Mouse (Mus musculus) urinary bladder, postnatal 10 days (tissue): ENCODE results near the gene Megf6.
A peak's percentile ranks its signal among the peaks of the same experiment; 100 is the strongest.

ENCODE experiments used
- DNase-seq: peaks from one replicate; pipeline ENCODE4 v3.0.0; 2022; ENCODE audit warnings: low spot score

The Megf6 gene

GRCm38 (mm10) chr4:154159961-154160537, 10.5 kb upstream of the Megf6 start:
- no peak for DNase-seq

- DNase-seq = peak; percentile 94
Measured at GRCm38 (mm10) chr4:154160538-154161390, 9.8 kb upstream of the Megf6 start, which contains the start of gene Tprgl. TSS of gene Tprgl (minus strand) at chr4:154160666.

GRCm38 (mm10) chr4:154163296-154163695, 7.2 kb upstream of the Megf6 start:
- no peak for DNase-seq

- no peak for DNase-seq
Measured at GRCm38 (mm10) chr4:154167053-154167452, 3.5 kb upstream of the Megf6 start.

GRCm38 (mm10) chr4:154170021-154170420, 509 bp upstream of the Megf6 start:
- DNase-seq = no peak

GRCm38 (mm10) chr4:154171151-154171930, 811 bp downstream of the Megf6 start:
- DNase-seq = no peak

GRCm38 (mm10) chr4:154171931-154172604, 1.5 kb downstream of the Megf6 start:
- DNase-seq = no peak

- DNase-seq = no peak
Measured at GRCm38 (mm10) chr4:154177257-154177656, 6.7 kb downstream of the Megf6 start.

GRCm38 (mm10) chr4:154181001-154181400, 10.5 kb downstream of the Megf6 start:
- no peak for DNase-seq

- DNase-seq = no peak
Measured at GRCm38 (mm10) chr4:154183566-154183965, 13.0 kb downstream of the Megf6 start.

GRCm38 (mm10) chr4:154185001-154185400, 14.5 kb downstream of the Megf6 start:
- no peak for DNase-seq

GRCm38 (mm10) chr4:154186002-154186537, 15.5 kb downstream of the Megf6 start:
- no peak for DNase-seq

GRCm38 (mm10) chr4:154188948-154189347, 18.4 kb downstream of the Megf6 start:
- DNase-seq = no peak

GRCm38 (mm10) chr4:154197961-154198360, 27.4 kb downstream of the Megf6 start:
- DNase-seq = no peak

GRCm38 (mm10) chr4:154198377-154198961, 27.9 kb downstream of the Megf6 start:
- no peak for DNase-seq

GRCm38 (mm10) chr4:154201511-154201910, 31.0 kb downstream of the Megf6 start:
- no peak for DNase-seq

GRCm38 (mm10) chr4:154204532-154204931, 34.0 kb downstream of the Megf6 start:
- DNase-seq = no peak

- DNase-seq = no peak
Measured at GRCm38 (mm10) chr4:154205392-154205791, 34.9 kb downstream of the Megf6 start.

- no peak for DNase-seq
Measured at GRCm38 (mm10) chr4:154207261-154207660, 36.7 kb downstream of the Megf6 start.

GRCm38 (mm10) chr4:154209054-154209453, 38.5 kb downstream of the Megf6 start:
- no peak for DNase-seq

- no peak for DNase-seq
Measured at GRCm38 (mm10) chr4:154209825-154210224, 39.3 kb downstream of the Megf6 start.
